Mouse (Mus musculus) neutrophil, adult 5-6 weeks (primary cell): ENCODE results near the gene Usp5. TPM values are rescaled to one million over a fixed set of nuclear protein-coding genes. Genes with fewer than 3 reads are reported as not detected.
"Not testable (repeated sequence)": the region's sequence is repeated elsewhere in the genome, so short reads cannot be mapped to it uniquely, and the experiment has no call there.

Experiments used
- ATAC-seq: fragments of 151-379, 151-347 bp; 2 replicates; pipeline ENCODE4 v1.8.0; 2017; ENCODE audit warnings: mild to moderate bottlenecking, moderate TSS enrichment; ENCODE audit not compliant: insufficient number of reproducible peaks, poor library complexity, low FRiP score, severe bottlenecking; ENCODE audit errors: extremely low read depth
- total RNA-seq: library from RNA; stranded (forward); fragments of 200-1000 nt; gene quantifications from 2 replicates; pipeline ENCODE4 v1.2.3, GENCODE M21; 2017

The Usp5 gene
- total RNA-seq, 1 experiment from 2014 or later: 35.1 TPM

DNA sequence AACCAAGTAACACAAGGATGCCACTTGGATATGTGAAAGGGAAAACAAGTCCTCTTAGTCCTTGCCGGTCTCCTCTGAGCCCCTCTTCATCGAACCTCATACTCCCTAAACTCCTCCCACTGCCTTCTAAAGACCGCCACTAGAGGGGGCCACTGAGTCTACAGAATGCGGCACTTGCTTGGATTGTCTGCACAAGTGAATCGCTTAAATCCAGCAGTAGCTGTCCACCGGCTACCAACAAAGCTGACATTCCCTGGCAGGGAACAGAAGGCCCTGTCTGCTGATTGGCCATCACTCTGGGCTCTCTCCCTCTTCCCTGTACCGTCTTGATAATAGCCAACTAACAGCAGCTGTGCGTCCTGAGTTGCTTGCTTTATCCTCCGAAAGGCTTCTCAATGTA is 18.0 kb upstream of the Usp5 start:
- peak; percentile 84 for ATAC-seq

DNA sequence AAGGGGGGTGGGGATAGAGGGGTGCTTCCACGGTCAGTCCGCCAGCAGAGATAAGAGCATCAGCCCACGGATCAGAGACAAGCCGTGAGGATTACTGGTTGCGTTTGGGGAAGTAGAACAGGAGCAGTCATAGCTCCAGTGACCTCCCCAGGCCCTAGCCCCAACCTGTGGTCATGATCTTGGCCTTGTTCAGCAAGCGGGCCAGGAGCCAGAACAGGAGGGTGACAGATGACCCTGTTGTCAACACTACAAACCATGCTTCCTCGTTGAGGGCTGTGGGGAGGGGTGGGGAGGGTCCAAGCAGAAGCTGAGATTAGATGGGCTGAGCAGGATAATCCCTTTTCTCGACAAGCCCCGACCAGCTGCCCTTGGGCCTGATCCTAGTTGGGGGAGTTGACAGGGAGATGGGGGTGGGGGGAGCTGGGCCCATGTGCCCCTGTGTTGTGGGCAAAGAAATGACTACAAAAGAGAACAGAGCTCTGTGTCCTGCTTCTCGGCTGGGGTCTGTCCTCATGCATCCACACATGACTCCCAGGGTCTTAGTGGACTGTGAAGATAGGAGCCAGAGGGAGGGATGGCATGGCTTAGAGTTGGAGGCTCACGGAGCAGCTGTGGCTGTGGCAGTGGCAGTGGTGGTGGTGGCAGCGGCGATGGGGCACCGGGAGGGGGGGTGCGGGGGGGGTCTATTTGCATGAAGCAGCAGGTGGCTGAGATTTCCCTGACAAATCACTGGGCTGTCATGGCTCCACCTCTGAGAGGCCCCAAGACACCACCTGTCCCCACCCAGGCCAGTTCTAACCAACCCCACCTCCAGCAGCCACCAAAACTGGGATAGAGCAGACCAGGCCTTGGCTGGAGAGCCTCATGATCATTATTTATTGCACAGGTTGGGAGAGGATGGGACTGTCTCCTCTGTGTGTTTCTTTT is 11.2 kb upstream of the Usp5 start, which contains the start of gene Gnb3:
TSS of gene Gnb3 (minus strand) at position 35 of the 927 bp plus-strand sequence.
- no peak for ATAC-seq

GRCm38 (mm10) chr6:124839805-124840204 is 10.5 kb upstream of the Usp5 start:
- ATAC-seq: no peak

- no peak for ATAC-seq
Measured at GRCm38 (mm10) chr6:124836411-124836810, 7.1 kb upstream of the Usp5 start.

DNA sequence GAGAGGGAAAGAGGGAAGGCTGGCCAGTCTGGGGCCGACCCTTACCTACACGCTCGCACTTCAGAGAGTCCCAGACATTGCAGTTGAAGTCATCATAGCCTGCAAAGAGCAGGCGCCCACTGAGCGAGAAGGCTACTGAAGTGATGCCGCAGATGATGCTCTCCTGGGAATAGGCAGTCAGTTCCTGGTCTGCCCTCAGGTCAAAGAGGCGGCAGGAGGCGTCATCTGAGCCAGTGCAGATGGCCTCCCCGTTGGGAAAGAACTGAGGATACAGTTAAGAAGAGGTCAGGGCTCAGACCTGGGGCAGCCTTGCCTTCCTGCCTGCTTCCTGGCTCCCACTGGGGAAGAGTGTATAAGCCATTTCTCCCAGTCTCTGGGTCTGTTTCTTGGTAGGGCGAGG is 6.2 kb upstream of the Usp5 start:
- ATAC-seq: no peak

GRCm38 (mm10) chr6:124834512-124835081 is 5.3 kb upstream of the Usp5 start:
- ATAC-seq: no peak

DNA sequence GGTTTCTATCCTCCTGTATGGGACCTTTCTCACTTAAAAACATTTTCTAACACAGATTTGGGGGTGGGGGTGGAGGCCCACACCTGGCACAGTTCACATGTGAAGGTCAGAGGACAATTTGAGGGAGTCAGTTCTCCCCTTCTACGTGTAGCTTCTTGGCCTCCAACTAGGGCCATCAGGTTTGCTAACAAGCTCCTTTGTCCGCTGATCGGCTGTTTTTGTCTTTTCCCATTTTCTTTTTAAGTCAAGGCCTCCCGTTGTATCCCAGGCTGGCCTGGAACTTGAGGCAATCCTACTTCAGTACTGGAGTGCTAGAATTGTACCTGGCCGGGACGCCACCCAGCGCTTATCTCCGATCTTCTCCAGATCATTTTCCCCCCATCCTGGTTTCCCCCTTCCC is 2.4 kb upstream of the Usp5 start:
- ATAC-seq: no peak

- ATAC-seq: not testable (repeated sequence)
Measured at GRCm38 (mm10) chr6:124831199-124831598, 1.9 kb upstream of the Usp5 start.

- peak; percentile 67 for ATAC-seq
Measured at GRCm38 (mm10) chr6:124829799-124830700, 766 bp upstream of the Usp5 start.

DNA sequence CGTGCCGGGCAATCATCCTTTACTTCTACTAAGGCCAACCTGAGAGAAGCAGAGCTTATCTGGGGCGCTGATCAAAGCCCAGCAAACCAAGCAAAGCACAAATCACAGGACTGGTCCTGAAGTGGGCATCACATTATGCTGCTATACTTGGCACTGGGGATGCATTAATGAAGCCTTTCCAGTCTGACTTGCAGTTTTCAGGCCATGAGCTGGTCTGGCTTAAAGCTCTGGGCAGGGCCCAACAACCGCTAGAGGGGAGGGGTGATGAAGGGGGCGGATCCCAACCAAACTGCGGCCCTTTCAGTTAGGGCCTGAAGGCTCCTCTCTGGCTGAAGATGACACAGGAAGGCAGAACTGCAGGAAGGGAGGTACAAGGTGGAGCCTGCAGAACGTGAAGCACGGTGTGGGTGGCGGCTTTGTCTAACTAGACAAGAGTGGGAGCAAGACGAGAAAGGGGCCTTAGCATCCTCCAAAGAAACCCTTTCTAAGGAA is 1.1 kb downstream of the Usp5 start:
- no peak for ATAC-seq

- no peak for ATAC-seq
Measured at GRCm38 (mm10) chr6:124822049-124822448, 7.2 kb downstream of the Usp5 start.

DNA sequence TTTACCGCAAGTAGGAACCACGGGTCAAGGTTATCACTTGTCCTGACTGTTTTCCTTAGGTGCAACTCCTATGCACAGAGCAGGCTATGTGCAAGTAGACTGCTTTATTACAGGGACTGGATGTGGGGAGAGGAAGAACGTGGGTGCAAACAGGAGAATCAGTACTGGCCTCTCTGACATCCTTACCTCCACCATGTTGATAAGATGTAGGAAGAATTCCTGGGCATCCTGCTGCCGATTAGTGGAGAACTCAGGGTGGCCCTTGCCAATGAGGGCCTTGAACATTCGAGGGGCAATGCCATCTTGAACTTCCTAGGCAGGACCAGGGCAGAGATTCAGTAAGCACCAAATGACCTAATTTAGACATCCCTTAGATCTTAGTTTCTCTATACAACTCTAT is 8.4 kb downstream of the Usp5 start:
- ATAC-seq: no peak

DNA sequence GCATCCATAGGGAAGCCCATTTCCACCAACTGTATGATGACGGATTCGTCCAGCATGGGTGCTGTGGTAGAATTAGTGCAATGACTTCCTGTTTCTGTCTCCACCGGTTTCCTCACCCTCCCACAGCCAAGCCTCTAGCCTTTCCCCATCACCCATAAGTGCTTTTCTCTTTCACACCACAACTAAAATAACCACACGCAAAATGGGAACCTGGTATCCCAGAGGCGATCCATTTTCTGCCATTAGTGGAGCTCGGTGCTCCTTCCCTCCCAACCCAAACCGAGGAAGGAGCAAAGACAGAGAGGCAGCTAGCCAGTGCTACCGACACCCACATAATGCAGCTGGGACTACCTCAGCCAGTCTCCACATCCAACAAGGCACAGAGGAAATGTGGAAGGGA is 11.3 kb downstream of the Usp5 start:
- peak; percentile 38; the same call in 1 of the 2 replicates for ATAC-seq

DNA sequence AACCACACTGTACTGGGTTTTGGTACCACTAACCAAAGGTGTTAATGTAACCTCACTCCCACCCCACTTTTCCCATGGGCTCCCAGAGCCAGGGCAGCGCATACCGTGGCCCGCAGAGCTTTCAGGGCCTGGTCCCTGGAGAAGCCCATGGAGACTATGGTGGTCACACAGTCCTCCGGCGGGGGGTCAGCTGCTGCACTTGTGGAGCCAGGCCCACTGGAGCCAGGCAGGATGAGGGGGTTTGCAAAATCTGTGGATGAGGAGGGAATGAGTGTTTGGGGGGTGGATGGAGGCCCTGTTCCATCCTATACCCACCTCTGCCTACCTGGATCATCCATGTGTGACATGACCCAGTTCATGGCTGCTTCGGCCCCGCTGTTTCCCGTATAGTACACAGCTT is 11.7 kb downstream of the Usp5 start:
- ATAC-seq: no peak

DNA sequence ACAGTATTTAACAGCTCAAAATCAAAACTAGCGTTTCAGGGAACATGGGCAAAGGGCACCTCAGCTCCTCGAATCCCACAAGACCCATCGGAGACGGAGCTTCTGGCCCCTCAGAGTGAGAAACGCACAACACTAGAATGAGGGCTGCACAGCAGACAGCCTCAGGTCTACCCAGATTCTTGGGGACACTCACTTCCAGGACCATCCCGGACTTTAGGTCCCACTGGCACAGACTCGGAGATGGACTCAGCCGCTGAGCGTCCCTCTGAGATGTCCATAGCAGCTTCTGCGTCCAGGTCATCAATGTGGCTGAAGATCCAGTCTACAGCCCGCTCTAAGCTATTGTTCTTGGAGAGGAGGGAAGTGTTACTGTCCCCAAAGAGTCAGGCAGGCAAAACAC is 12.2 kb downstream of the Usp5 start:
- ATAC-seq: no peak

DNA sequence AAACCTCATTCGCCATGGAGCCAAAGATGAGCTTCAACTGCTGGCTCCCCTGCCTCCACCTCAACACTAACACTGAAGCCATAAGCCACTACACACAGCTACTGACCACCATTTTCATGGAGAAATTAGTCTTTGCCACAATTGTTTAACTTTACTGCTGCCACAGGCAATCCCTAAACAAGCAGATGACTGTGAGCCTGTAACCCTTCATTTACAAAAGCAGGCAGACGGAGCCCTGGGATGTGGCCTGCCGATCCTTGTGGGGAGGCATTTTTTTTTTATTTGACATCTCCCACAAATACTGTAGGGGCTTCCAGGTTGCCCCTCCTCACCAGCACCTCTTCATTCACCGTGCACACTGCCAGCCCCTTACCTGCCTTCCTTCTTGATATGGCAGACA is 12.7 kb downstream of the Usp5 start:
- ATAC-seq: no peak

DNA sequence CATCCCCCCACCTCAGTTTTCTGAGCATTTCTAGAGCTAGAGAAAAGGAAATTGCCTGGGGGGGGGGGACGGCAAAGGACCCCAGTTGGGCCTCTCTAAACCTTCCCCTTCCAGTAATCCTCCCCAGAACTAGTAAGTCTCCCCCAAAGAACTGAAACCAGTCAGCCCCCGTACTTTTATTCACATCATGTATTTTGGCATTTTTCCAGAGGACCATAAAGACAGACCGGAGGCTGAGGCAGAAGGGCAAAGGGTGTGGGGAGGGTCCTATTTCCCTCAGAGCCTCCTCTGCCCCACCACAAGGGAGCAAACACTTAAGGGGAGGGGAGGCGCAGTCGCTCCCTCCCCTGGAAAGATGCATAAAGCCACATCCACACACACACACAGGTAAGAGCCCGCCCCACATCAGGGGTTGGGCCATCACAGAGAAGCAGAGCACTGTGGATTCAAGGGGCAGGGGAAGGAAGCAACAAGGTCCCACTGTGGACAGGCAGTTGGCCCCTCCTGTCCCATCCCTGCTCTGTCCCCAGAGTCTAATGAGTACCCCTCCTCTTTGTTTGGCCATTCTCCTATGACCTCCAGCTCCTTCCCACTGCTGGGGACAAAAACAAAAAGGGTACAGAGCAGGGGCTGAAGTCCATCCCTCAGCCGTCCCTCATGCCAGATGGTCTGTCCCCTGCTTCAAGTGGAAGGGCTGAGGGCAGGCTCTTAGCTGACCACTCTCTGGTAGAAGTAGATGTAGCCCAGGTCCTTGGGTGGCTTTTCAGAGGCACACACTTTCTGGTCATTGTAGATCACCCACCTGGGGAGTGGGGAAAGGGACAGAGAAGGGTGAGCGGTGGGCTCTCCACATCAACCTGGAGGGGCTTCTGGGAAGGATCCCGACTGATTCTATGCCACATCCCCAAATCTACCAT is 14.2 kb downstream of the Usp5 start:
- ATAC-seq: no peak

- no peak for ATAC-seq
Measured at GRCm38 (mm10) chr6:124814448-124814847, 14.8 kb downstream of the Usp5 start.
